Mouse (Mus musculus): Measurements from ENCODE around the gene Hnrnpd. TPM values are rescaled to one million over a fixed set of nuclear protein-coding genes. Genes with fewer than 3 reads are reported as not detected.

The Hnrnpd gene
- 466 TPM for polyA plus RNA-seq (2017; shearing (Covaris generic))

DNA sequence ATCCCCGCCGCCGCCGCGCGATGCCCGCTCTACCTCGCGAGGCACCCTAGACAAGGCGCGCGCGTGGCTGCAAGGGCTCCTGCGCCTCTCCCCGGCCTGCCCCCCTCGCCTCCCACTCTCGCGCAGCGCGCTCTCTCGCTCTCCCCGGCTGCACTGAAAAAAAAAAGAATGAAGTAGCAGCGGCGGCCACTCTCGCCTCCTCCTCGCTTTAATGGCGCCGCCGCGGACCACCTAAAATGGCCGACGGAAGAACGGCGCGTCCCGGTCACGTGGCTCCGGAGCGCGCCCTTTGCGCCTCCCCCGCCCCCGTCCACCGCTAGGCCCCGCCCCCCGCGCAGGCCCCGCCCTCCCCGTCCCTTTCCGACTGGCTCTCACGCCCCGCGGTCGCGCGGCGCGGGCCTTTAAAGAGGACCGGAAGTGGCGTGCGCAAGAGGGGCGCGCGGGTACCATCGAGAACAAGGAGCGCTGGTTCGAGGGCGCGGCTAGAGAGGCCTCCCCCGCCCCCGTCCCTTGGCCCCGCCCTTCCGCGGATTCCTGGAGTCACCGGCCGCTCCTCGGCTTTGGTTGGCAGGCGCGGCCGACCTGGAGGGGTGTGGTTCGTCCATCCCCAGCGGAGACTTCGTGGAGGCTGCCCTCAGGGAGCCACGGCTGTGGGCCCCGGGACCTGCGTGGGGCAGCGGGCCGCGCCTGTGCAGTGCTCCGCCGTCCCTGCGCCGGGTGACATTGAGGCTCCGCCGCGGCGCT lies at the start of gene Hnrnpd, which contains the start of gene 4930524J08Rik:
TSS of gene Hnrnpd (minus strand) at position 240 of the 744 bp plus-strand sequence.
TSS of gene 4930524J08Rik (plus strand) at position 363 of the 744 bp plus-strand sequence.

DNA sequence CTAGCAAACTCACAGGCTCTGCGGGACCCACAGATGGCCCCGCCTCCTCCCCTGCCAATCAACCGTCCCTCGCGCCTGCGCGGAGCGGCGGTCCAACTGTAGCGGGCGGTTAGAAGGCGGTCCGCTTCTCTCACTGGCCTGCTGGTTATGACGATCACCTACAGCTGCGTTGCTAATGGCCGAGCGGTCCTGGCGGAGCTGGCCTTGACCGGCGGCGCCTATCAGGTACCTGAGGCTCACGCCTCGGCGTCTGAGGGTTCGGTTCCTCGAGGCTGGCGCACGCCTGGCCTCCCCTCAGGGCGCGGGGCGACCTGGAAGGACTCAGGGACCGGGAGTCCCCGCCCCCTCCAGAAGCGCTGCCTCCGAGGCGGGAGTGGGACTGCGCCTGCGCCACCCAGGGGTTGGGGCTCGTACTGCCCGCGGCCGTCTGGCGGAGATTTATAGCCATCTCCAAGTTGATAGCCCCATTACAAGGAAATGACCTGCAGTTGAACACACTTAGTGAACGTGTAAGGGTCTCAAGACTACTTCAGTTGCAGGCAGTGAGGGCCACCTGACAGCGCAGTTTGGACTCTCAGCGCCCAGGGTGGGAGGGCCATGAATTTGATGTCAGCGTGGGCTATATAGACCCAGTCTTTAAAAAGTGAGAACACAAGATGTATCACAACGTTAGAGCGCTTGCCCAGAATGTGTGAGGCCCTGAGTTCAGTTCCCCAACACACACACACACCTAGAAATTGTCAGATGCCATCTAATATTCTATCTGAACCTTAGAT lies 72.4 kb downstream of the Hnrnpd start, which contains the start of gene Vamp9:
TSS of gene Vamp9 (plus strand) at position 74 of the 776 bp plus-strand sequence.

Other genes starting within 250 kb of the Hnrnpd start
- gene Rasgef1b, start 249.9 kb downstream of the Hnrnpd start, polyA plus RNA-seq (2017; shearing (Covaris generic)) = 6.9 TPM
- gene Vamp9, start 72.7 kb downstream of the Hnrnpd start, polyA plus RNA-seq (2017; shearing (Covaris generic)) = 0.37 TPM
- 0.51 TPM for gene 4930524J08Rik, start 123 bp upstream of the Hnrnpd start, polyA plus RNA-seq (2017; shearing (Covaris generic))
- gene Hnrnpdl, start 60.7 kb upstream of the Hnrnpd start, polyA plus RNA-seq (2017; shearing (Covaris generic)) = 168 TPM
- 31.3 TPM for gene Enoph1, start 61.0 kb upstream of the Hnrnpd start, polyA plus RNA-seq (2017; shearing (Covaris generic))
- 0.06 TPM for gene Tmem150c, start 180.9 kb upstream of the Hnrnpd start, polyA plus RNA-seq (2017; shearing (Covaris generic))

Measured in CD4-positive, CD25-positive, alpha-beta regulatory T cell (primary cell).